Mouse (Mus musculus): Measurements from ENCODE around the gene Sell. TPM values are rescaled to one million over a fixed set of nuclear protein-coding genes. Genes with fewer than 3 reads are reported as not detected.

Gene Sell
- polyA plus RNA-seq, 1 experiment from 2014 or later, result 0.26 TPM

DNA sequence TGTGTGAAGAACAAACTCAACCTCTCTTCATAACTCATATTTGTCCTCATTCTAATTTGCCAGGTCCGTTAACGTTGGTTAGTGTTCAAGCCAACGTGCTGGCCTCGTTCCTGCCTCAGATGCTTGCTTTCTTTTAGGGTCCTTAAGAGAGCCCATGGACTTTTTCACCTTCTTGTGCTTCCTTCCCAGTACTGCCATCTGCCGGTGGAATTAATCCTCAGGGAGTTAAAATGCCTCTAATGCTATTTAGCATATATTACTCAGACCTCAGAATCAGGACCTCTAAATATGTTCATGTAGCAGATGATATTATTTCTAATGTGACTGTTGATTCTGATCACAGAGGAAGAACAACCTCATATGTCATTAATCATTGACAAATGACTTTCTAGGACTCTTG, 34.4 kb upstream of the Sell start:
- Histone ChIP-seq H3K9me3 (ENCODE audit: low read depth, low read length) (no peaks in the 10 kb centered on the region; the same call in 1 of the 2 replicates), H3K4me2 (no peak overlapping the region), H3K27me3 (ENCODE audit: insufficient read depth, low read length) (no peaks in the 10 kb centered on the region), H3K4me3 (ENCODE audit: low read depth, low read length) (no peak overlapping the region), H3K9ac (no peak overlapping the region), H3K4me1 (ENCODE audit: insufficient read depth) (no peaks in the 10 kb centered on the region), H3K27ac (ENCODE audit: low read depth) (no peak overlapping the region), H3K36me3 (ENCODE audit: insufficient read depth) (no peaks in the 10 kb centered on the region)
- peak; percentile 14; the same call in 1 of the 2 replicates for TF ChIP-seq CTCF (IDR thresholded peaks at IDR 0.05; ENCODE audit: low read depth)
- DNase-seq (peak; percentile 18), ATAC-seq (ENCODE audit: insufficient read depth) (no peak)
- WGBS, result 55% methylated on average over 5 of the region's 5 CpGs

DNA sequence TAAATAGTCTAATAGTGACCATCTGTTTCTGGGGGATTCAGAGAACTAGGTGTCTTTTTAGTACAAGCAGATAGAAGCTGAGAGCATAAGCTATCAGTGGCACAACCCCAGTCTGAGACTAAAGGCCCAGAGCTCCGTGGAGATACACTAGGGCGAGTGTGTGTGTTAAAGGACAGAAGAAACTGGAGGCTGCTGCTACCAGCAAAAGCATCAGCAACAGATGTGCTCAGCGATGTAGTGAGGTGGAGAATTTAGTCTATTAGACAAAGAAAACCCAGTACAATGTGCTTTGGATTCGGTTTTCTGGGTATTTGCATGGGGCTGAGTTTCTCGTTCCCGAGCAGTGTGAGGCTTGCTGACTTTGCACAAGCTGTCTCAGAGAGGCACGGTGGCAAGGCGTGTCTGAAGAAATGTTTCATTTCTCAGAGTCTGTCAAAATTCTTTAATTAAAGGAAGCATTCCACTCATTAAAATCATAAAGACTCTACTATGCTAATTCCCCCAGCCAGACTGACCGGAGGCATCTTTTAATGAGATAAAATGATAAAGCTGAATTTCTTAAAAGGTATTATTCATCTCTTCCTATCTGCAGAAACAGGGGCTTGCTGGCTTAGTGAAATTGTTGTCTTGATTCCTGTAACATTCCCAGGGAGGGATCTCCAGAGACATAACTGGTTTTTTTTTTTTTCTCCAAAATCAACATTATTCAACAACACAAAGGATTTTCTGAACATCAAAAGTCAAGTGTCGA, 21.2 kb upstream of the Sell start:
- Histone ChIP-seq H3K4me1 (ENCODE audit: insufficient read depth) (no peaks in the 10 kb centered on the region), H3K4me2 (no peak overlapping the region), H3K27ac (ENCODE audit: low read depth) (no peak overlapping the region), H3K27me3 (ENCODE audit: insufficient read depth, low read length) (no peaks in the 10 kb centered on the region), H3K4me3 (ENCODE audit: low read depth, low read length) (no peak overlapping the region), H3K36me3 (ENCODE audit: insufficient read depth) (no peaks in the 10 kb centered on the region), H3K9ac (no peak overlapping the region), H3K9me3 (ENCODE audit: low read depth, low read length) (no peaks in the 10 kb centered on the region)
- ATAC-seq (ENCODE audit: insufficient read depth), result no peak
- 72% methylated on average over 10 of the region's 10 CpGs for WGBS
- no peak for TF ChIP-seq CTCF (IDR thresholded peaks at IDR 0.05; ENCODE audit: low read depth)
- no peak for DNase-seq

DNA sequence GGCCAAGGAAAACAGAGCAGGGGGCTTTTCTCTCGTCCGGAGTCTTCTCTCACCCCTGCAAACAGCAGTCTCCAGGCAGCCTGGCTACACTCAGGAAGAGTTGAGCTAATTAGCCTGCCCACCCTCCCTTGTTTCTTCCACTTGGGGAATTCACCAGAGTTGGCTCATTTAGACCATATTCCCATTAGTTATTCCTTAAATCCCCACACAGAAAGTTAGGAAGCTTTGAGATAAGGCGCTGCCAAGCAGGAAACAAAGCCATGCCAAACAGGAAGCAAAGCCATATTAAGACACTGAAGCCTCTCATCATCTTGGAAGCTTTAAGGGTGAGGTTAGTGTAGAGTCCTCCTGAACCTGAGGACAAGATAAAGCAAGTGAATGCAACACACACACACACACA, 18.2 kb upstream of the Sell start:
- Histone ChIP-seq H3K27me3 (ENCODE audit: insufficient read depth, low read length) (no peaks in the 10 kb centered on the region), H3K4me2 (no peak overlapping the region), H3K9me3 (ENCODE audit: low read depth, low read length) (no peaks in the 10 kb centered on the region), H3K27ac (ENCODE audit: low read depth) (no peak overlapping the region), H3K9ac (no peak overlapping the region), H3K4me1 (ENCODE audit: insufficient read depth) (no peaks in the 10 kb centered on the region), H3K36me3 (ENCODE audit: insufficient read depth) (no peaks in the 10 kb centered on the region), H3K4me3 (ENCODE audit: low read depth, low read length) (no peak overlapping the region)
- peak; percentile 62; the same call in 1 of the 2 replicates for ATAC-seq (ENCODE audit: insufficient read depth)
- WGBS, result 52% methylated on average over 3 of the region's 3 CpGs
- no peak for TF ChIP-seq CTCF (IDR thresholded peaks at IDR 0.05; ENCODE audit: low read depth)
- peak; percentile 57 for DNase-seq

DNA sequence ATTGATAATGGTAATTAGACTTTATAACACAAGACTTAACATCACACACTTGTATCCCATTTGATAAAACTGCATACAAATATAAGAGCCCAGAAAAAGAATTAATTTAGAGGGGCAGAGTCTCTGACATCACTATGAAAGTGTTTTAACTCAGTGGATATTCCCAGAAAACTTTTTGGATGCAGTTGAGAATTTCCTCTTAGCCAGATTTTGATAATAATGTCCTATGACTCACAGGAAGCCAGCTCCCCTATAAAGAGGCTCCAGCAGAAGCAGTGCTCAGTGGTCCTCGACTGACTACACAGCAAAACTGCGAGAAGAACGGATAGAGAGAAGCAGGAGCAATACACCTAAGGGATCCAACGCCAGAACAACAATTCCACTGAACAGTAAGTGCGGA, 13.8 kb upstream of the Sell start, which contains the start of gene Sele:
Gene Sele, plus strand, starts transcription at position 301 of the 400 bp plus-strand sequence.
- 76% methylated on average over 5 of the region's 5 CpGs for WGBS
- Histone ChIP-seq H3K9me3 (ENCODE audit: low read depth, low read length) (no peaks in the 10 kb centered on the region), H3K9ac (no peak within 1 kb of the TSS), H3K27me3 (ENCODE audit: insufficient read depth, low read length) (no peaks in the 10 kb centered on the region), H3K36me3 (ENCODE audit: insufficient read depth) (no peaks in the 10 kb centered on the region), H3K4me2 (no peak within 1 kb of the TSS), H3K27ac (ENCODE audit: low read depth) (no peak within 1 kb of the TSS), H3K4me3 (ENCODE audit: low read depth, low read length) (no peak within 1 kb of the TSS), H3K4me1 (ENCODE audit: insufficient read depth) (no peaks in the 10 kb centered on the region)
- no peak for TF ChIP-seq CTCF (IDR thresholded peaks at IDR 0.05; ENCODE audit: low read depth)
- ATAC-seq (ENCODE audit: insufficient read depth) (no peak), DNase-seq (no peak)

DNA sequence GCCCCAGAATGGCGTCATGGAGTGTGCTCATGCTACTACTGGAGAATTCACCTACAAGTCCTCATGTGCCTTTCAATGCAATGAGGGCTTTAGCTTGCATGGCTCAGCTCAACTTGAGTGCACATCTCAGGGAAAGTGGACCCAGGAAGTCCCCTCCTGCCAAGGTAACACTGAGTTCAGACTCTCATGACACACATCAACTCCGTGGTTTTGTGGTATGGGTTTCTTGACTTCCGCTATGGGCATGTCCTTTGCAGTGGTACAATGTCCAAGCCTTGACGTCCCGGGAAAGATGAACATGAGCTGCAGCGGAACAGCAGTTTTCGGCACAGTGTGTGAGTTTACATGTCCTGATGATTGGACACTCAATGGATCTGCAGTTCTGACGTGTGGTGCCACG, 8.2 kb upstream of the Sell start:
- no peak for ATAC-seq (ENCODE audit: insufficient read depth)
- no peak for DNase-seq
- 93% methylated on average over 9 of the region's 9 CpGs for WGBS
- no peaks in the 10 kb centered on the region for H3K27me3 ChIP-seq (ENCODE audit: insufficient read depth, low read length)
- H3K4me2 ChIP-seq, result no peak overlapping the region
- H3K9ac ChIP-seq, result no peak overlapping the region
- H3K4me1 ChIP-seq (ENCODE audit: insufficient read depth), result no peaks in the 10 kb centered on the region
- no peak overlapping the region for H3K27ac ChIP-seq (ENCODE audit: low read depth)
- no peak overlapping the region for H3K4me3 ChIP-seq (ENCODE audit: low read depth, low read length)
- no peaks in the 10 kb centered on the region for H3K9me3 ChIP-seq (ENCODE audit: low read depth, low read length)
- H3K36me3 ChIP-seq (ENCODE audit: insufficient read depth), result no peaks in the 10 kb centered on the region
- no peak for TF ChIP-seq CTCF (IDR thresholded peaks at IDR 0.05; ENCODE audit: low read depth)

DNA sequence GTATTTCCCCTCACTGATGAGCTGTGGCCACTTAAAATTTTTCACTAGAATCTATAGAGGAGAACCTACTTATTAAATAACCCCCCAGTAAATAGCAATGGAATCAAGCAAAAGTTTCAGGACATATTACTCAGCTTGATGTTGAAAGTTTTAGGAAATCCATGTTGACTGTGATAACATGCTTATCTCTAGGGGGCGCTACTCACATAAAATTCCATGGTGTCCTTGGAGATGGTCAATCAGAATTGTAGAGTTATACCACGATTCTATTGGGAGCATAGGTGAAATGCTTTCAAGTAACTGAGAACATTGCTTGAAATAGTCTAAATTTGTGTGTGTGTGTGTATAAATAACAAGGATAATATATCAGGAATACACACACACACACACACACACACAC, 7.0 kb upstream of the Sell start:
- WGBS, result 41% methylated on average over 2 of the region's 2 CpGs
- H3K4me2 ChIP-seq, result no peak overlapping the region

DNA sequence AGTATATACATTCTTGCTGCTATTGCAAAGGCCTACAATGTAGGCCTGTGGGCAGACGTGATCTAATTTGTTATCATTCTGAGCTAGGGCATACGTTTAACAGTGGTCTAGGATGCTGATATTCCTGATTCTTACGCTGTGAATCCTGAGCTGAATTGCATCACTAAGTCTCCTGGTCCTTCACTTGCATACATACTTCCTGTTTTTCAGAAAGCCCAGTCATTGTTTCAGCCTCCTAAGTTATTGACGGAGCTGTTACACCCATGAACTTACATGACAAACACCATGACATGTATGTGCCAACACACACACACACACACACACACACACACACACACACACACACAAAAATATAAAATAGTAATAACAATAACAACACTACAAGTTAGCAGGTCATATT, 1.7 kb upstream of the Sell start:
- Histone ChIP-seq H3K4me1 (ENCODE audit: insufficient read depth) (no peaks in the 10 kb centered on the region), H3K27ac (ENCODE audit: low read depth) (no peak overlapping the region), H3K4me3 (ENCODE audit: low read depth, low read length) (no peak overlapping the region), H3K27me3 (ENCODE audit: insufficient read depth, low read length) (no peaks in the 10 kb centered on the region), H3K9ac (no peak overlapping the region), H3K4me2 (no peak overlapping the region), H3K36me3 (ENCODE audit: insufficient read depth) (no peaks in the 10 kb centered on the region), H3K9me3 (ENCODE audit: low read depth, low read length) (no peaks in the 10 kb centered on the region)
- TF ChIP-seq CTCF (IDR thresholded peaks at IDR 0.05; ENCODE audit: low read depth), result no peak
- ATAC-seq (ENCODE audit: insufficient read depth) (no peak), DNase-seq (no peak)
- 83% methylated on average over 4 of the region's 4 CpGs for WGBS

More for the DNA sequence above, 7.0 kb upstream of the Sell start:
- peak; percentile 20 for DNase-seq
- no peak overlapping the region for H3K9ac ChIP-seq
- H3K27me3 ChIP-seq (ENCODE audit: insufficient read depth, low read length), result no peaks in the 10 kb centered on the region
- no peak overlapping the region for H3K27ac ChIP-seq (ENCODE audit: low read depth)
- 0 out of 2 replicates have a peak, but pooled peaks have one; percentile 25 for TF ChIP-seq CTCF (IDR thresholded peaks at IDR 0.05; ENCODE audit: low read depth)
- no peaks in the 10 kb centered on the region for H3K9me3 ChIP-seq (ENCODE audit: low read depth, low read length)
- H3K36me3 ChIP-seq (ENCODE audit: insufficient read depth), result no peaks in the 10 kb centered on the region
- H3K4me3 ChIP-seq (ENCODE audit: low read depth, low read length), result no peak overlapping the region
- ATAC-seq (ENCODE audit: insufficient read depth), result no peak
- H3K4me1 ChIP-seq (ENCODE audit: insufficient read depth), result no peaks in the 10 kb centered on the region

All from lung, embryonic 14.5 days (tissue).